Mouse (Mus musculus) heart, adult 11 months (tissue): ENCODE measurements at regions not wholly inside any gene's neighbourhood (a gene's known extent, or its start where the extent isn't known, plus 50 kb on each side); places are given as distances from the start of the nearest gene placed in this dataset.
A peak's percentile ranks its signal among the peaks of the same experiment; 100 is the strongest.

Experiments used
- DNase-seq: peaks from one replicate; pipeline ENCODE4 v3.0.0; 2022

GRCm38 (mm10) chr17:87867611-87868010 is 53.2 kb upstream of the Rpl36-ps4 start:
- peak; percentile 56 for DNase-seq

DNA sequence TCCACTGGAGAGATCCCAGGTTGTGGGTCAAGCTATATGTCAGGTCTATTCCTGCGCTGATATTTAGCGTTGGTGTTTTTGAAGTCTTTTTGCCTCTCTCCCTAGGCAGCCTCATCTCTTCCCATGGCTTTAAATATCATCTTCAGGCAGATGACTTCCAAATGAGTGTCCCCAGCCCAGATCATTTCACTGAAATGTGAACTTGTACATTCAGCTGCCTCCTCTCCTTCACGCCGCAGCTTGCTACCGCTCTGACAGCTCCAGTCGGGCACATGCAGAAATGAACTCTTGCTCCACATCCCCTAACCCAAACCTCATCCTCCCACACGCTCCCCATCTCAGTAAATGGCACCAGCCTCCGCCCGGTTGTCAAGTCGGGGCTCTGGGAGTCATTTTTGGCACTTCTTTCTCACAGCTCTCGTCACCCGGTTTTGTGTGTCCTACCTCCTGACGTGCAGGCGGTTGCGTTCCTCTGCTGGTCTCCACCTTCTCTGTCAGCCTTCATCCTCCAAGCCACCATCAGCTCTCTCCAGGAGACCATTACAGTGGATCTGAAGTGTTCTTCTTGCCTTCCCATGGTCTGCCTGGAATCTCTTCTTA is 54.0 kb upstream of the Rpl36-ps4 start:
- DNase-seq: peak; percentile 77

DNA sequence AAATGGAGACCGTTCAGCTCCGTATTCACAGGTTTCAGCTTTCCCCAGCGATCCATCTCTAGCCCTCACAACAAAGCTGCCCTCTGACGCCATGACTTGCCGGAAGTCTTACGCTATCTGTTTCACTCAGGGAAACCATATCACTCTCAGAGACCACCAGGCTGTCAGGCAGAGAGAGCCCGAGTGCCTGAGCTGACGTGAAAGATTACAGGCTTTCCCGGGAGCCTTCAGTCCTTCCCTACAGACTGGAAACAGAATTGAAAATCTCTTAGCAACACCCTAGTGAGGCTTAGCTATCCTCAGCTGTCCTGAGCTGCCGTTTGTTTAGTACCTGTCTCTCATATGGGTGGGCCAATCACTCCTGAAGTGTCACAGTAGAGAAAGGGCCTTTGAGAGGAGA is 54.6 kb upstream of the Rpl36-ps4 start:
- peak; percentile 51 for DNase-seq

DNA sequence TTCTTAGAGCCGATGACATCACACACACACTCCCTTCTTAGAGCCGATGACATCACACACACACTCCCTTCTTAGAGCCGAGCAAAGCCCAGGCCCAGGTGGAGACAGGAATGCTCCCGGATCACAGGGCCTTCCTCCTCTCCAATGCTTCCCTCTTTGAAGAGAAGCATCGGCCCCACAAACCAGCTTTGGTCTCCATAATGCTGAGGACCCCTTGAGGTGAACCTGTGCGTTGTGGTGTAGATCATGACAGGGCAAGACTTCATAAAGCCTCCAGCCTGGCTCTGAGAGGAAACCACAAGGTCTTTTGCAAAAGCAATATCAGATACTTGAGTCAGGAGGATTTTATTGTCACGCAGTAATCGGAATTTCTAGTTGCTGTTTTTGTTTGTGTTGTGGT is 55.3 kb upstream of the Rpl36-ps4 start:
- peak; percentile 73 for DNase-seq

GRCm38 (mm10) chr17:87864842-87865241 is 55.9 kb upstream of the Rpl36-ps4 start:
- DNase-seq: peak; percentile 65

GRCm38 (mm10) chr17:87861587-87861986 is 59.2 kb upstream of the Rpl36-ps4 start:
- peak; percentile 81 for DNase-seq

GRCm38 (mm10) chr17:87851456-87851855 is 53.7 kb upstream of the Kcnk12 start:
- DNase-seq: peak; percentile 78

GRCm38 (mm10) chr17:87849897-87850296 is 52.1 kb upstream of the Kcnk12 start:
- peak; percentile 43 for DNase-seq

DNA sequence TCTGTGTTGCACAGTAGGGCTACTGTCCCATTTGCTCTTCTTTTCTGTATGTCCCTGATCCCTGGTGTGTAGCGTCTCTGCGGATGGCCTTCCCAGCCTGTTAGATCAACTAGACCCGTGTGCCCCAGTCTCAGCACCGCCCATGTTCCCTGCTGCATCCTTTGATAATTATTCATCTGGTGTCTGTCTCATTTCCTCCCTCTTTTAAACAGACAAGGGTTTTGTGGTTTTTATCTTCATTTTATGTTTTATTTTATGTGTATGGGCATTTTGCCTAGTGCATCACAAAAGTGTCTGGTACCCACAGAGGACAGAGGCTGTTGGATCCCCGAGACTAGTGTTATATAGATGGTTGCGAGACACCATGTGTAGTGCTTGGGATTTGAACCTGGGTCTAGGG is 51.6 kb upstream of the Kcnk12 start:
- DNase-seq: peak; percentile 72

- peak; percentile 43 for DNase-seq
Measured at GRCm38 (mm10) chr17:87848964-87849363, 51.2 kb upstream of the Kcnk12 start.
